Mouse (Mus musculus) C2C12 (cell line): ENCODE results near the gene Tle4.

Experiments
- CTCF ChIP-seq: IDR thresholded peaks from one replicate; pipeline ENCODE4 v1.5.1; 2011; ENCODE audit not compliant: control insufficient read depth, insufficient read depth, insufficient read length
- MAX ChIP-seq: IDR thresholded peaks from one replicate; pipeline ENCODE4 v1.6.1; 2011; ENCODE audit warnings: mild to moderate bottlenecking, control low read depth
- MYOD1 ChIP-seq: IDR thresholded peaks from one replicate; pipeline ENCODE4 v1.6.1; 2011; ENCODE audit warnings: low read depth; ENCODE audit not compliant: control insufficient read depth, insufficient read length
- USF1 ChIP-seq: IDR thresholded peaks from one replicate; pipeline ENCODE4 v1.6.1; 2011; ENCODE audit warnings: low read depth, mild to moderate bottlenecking, control low read depth, moderate library complexity

DNA sequence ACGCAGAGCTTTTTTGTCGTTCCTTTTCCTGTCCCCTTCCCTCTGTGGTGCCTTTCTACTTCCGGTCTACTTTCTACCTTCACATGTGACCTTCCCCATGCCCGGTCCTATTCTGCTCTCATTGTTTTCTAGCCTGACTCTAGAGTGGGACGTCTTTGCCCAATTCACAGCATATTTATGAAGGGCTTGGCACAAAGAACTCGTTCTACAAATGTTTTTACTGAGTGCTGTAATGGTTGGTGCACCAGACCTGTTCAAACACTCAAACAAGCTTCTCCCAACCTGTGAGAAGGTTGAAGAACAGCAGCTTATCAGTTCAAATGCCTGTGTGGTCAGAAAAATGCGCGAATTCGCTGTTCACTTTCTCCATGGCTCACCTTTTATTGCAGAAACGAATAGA, 44.8 kb upstream of the Tle4 start:
- TF ChIP-seq CTCF (no peak), USF1 (no peak), MAX (no peak), MYOD1 (no peak)
